Mouse (Mus musculus): Measurements from ENCODE around the gene Psmb8. TPM values are rescaled to one million over a fixed set of nuclear protein-coding genes. Genes with fewer than 3 reads are reported as not detected.

Gene Psmb8
- polyA plus RNA-seq, 2 experiments: 11.8 to 21.7 TPM

DNA sequence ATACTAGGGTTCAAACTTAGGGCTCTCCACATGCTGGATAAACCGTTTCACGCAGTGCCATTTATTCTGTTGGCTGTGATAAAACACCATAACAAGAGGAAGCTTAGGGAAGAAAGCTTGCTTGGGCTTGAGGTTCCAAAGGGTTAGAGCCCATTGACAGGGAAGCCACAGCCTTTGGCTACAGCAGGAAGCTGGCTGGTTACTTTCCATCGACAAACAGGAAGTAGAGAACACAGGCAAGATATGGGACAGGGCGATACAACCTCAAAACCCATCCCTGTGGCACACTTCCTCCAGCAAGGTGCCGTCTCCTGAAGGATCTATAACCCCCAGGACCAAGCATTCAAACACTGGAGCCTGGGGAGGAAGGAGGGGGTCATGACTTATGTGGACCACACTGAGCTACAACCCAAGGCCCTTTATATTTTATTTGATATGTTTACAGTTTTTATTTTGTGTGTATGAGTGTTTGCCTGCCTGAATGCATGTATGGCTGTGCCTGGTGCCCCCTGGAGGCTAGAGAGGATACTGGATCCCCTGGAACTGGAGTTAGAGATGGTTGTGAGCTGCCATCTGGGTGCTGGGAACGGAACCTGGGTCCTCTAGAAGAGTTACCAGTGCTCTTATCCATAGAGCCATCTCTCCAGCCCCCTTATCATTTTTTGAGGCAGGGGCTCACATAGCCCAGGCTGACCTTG, 32.3 kb upstream of the Psmb8 start:
- Histone ChIP-seq H3K27me3 (ENCODE audit: control insufficient read depth, insufficient read depth, low read length) (no peaks in the 10 kb centered on the region), H3K27ac (no peak overlapping the region), H3K4me2 (ENCODE audit: low read depth) (no peak overlapping the region), H3K9ac (replicated peaks) (no peak overlapping the region), H3K4me3 (ENCODE audit: insufficient read depth in 1 of 2, low read depth in 2 of 2, low read length in 2 of 2) (no peak overlapping the region), H3K9me3 (ENCODE audit: control insufficient read depth, low read length) (no peaks in the 10 kb centered on the region), H3K36me3 (replicated peaks; ENCODE audit: control insufficient read depth, insufficient read depth, low read depth) (no peaks in the 10 kb centered on the region), H3K4me1 (replicated peaks; ENCODE audit: control insufficient read depth in 2 of 2, insufficient read depth in 2 of 2, low read length in 1 of 2) (0 out of 4 replicates have a peak, but pooled peaks cover 0 to 2% of the 10 kb centered on the region in 2 experiments)
- peak; percentile 44; the same call in 1 of the 2 replicates for TF ChIP-seq CTCF (IDR thresholded peaks at IDR 0.05; ENCODE audit: low read depth)
- TF ChIP-seq EP300 (IDR thresholded peaks at IDR 0.05; ENCODE audit: low read depth): no peak
- DNase-seq (ENCODE audit: low read depth in 3 of 3, low spot score in 3 of 3) (no peak), ATAC-seq (ENCODE audit: insufficient read depth) (no peak)
- WGBS (ENCODE audit: insufficient replicate concordance): 23% methylated on average over 6 of the region's 6 CpGs

DNA sequence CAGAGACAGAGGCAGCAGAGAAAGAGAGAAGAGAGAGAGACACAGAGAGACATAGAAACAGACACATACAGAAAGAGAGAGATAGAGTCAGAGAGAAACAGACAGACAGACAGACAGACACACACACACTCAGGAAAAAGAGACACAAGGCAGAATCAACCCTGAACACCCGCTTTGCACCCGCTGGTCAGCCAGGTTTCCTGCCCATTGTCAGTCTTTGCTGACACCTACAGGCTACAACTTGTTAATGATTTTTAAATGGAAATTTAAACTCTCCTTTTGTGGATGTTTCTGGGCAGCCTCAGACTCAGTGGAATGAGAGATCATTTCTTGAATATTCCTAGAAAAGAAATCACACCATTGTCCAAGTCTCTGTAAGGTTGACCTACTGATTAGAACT, 28.2 kb upstream of the Psmb8 start:
- no peak overlapping the region for H3K4me3 ChIP-seq (ENCODE audit: insufficient read depth in 1 of 2, low read depth in 2 of 2, low read length in 2 of 2)
- no peaks in the 10 kb centered on the region for H3K27me3 ChIP-seq (ENCODE audit: control insufficient read depth, insufficient read depth, low read length)
- no peak for DNase-seq (ENCODE audit: low read depth in 3 of 3, low spot score in 3 of 3)
- H3K36me3 ChIP-seq (replicated peaks; ENCODE audit: control insufficient read depth, insufficient read depth, low read depth): no peaks in the 10 kb centered on the region
- 0% methylated on average over 2 of the region's 2 CpGs for WGBS (ENCODE audit: insufficient replicate concordance)
- TF ChIP-seq CTCF (IDR thresholded peaks at IDR 0.05; ENCODE audit: low read depth): peak; percentile 63
- no peak for TF ChIP-seq EP300 (IDR thresholded peaks at IDR 0.05; ENCODE audit: low read depth)
- H3K9me3 ChIP-seq (ENCODE audit: control insufficient read depth, low read length): no peaks in the 10 kb centered on the region
- no peak overlapping the region for H3K9ac ChIP-seq (replicated peaks)
- no peak for ATAC-seq (ENCODE audit: insufficient read depth)
- no peak overlapping the region for H3K27ac ChIP-seq
- H3K4me1 ChIP-seq (replicated peaks; ENCODE audit: control insufficient read depth in 2 of 2, insufficient read depth in 2 of 2, low read length in 1 of 2): 0 out of 4 replicates have a peak, but pooled peaks cover 0 to 2% of the 10 kb centered on the region in 2 experiments
- H3K4me2 ChIP-seq (ENCODE audit: low read depth): no peak overlapping the region

DNA sequence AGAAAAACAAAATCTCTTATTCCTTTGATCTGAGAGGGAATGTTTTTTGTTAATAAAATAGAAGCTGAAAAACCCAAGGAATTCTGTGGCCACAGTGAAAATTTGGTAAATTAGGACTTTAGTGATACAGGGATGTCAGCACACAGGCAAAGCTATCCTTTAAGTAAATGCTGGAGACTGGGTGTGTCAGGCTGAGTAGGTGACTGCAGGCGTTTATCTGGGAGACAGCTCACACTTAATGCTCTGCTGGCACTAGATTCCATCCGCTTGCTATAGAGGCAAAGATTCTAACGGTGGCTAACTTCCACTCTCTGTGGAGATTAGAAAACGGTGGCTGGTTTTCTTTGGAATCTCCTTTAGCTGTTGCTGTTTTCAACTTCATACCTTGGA, 27.0 kb upstream of the Psmb8 start:
- no peak for TF ChIP-seq EP300 (IDR thresholded peaks at IDR 0.05; ENCODE audit: low read depth)
- TF ChIP-seq CTCF (IDR thresholded peaks at IDR 0.05; ENCODE audit: low read depth): no peak
- Histone ChIP-seq H3K27ac (no peak overlapping the region), H3K36me3 (replicated peaks; ENCODE audit: control insufficient read depth, insufficient read depth, low read depth) (no peaks in the 10 kb centered on the region), H3K4me1 (replicated peaks; ENCODE audit: control insufficient read depth in 2 of 2, insufficient read depth in 2 of 2, low read length in 1 of 2) (no peaks in the 10 kb centered on the region), H3K4me3 (ENCODE audit: insufficient read depth in 1 of 2, low read depth in 2 of 2, low read length in 2 of 2) (no peak overlapping the region), H3K9ac (replicated peaks) (no peak overlapping the region), H3K4me2 (ENCODE audit: low read depth) (no peak overlapping the region), H3K9me3 (ENCODE audit: control insufficient read depth, low read length) (no peaks in the 10 kb centered on the region), H3K27me3 (ENCODE audit: control insufficient read depth, insufficient read depth, low read length) (no peaks in the 10 kb centered on the region)
- DNase-seq (ENCODE audit: low read depth in 3 of 3, low spot score in 3 of 3) (no peak), ATAC-seq (ENCODE audit: insufficient read depth) (no peak)
- WGBS (ENCODE audit: insufficient replicate concordance): 8% methylated on average over 4 of the region's 4 CpGs

DNA sequence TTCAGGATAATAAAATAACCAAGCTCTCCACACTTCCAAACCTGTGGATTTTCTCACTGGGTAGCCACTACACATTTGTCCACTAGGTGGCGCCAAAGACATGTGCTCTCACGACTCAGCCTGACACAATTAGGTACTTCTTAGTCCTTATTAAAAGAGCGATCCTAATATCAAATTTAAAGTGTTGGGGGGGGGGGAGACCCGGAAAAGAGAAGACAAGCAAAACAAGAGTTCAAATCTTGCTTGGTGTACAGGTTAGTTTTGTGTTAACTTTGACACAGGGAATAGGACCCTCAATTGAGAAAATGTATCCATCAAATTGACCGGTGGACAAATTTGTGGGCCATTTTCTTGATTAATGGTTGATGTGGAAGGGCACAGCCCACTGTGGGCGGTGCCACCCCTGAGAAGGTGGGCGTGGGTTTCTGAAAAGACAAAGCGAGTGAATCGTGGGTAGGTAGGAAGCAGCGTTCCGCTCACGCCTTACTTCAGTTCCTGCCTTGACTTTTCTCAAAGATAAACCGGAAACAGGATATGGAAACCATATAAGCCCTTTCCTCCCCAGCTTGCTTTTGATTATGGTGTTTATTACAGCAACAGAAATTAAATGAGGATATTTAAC, 26.5 kb upstream of the Psmb8 start:
- ATAC-seq (ENCODE audit: insufficient read depth): no peak
- no peaks in the 10 kb centered on the region for H3K27me3 ChIP-seq (ENCODE audit: control insufficient read depth, insufficient read depth, low read length)
- DNase-seq (ENCODE audit: low read depth in 3 of 3, low spot score in 3 of 3): peak; percentile 48 to 59 (median 49)
- H3K4me2 ChIP-seq (ENCODE audit: low read depth): peak overlapping the region; percentile 28
- H3K9me3 ChIP-seq (ENCODE audit: control insufficient read depth, low read length): no peaks in the 10 kb centered on the region
- TF ChIP-seq CTCF (IDR thresholded peaks at IDR 0.05; ENCODE audit: low read depth) (peak; percentile 90), EP300 (IDR thresholded peaks at IDR 0.05; ENCODE audit: low read depth) (no peak)
- H3K4me1 ChIP-seq (replicated peaks; ENCODE audit: control insufficient read depth in 2 of 2, insufficient read depth in 2 of 2, low read length in 1 of 2): no peaks in the 10 kb centered on the region
- H3K9ac ChIP-seq (replicated peaks): no peak overlapping the region
- H3K36me3 ChIP-seq (replicated peaks; ENCODE audit: control insufficient read depth, insufficient read depth, low read depth): no peaks in the 10 kb centered on the region
- H3K4me3 ChIP-seq (ENCODE audit: insufficient read depth in 1 of 2, low read depth in 2 of 2, low read length in 2 of 2): no peak overlapping the region
- no peak overlapping the region for H3K27ac ChIP-seq
- 11% methylated on average over 13 of the region's 13 CpGs for WGBS (ENCODE audit: insufficient replicate concordance)

DNA sequence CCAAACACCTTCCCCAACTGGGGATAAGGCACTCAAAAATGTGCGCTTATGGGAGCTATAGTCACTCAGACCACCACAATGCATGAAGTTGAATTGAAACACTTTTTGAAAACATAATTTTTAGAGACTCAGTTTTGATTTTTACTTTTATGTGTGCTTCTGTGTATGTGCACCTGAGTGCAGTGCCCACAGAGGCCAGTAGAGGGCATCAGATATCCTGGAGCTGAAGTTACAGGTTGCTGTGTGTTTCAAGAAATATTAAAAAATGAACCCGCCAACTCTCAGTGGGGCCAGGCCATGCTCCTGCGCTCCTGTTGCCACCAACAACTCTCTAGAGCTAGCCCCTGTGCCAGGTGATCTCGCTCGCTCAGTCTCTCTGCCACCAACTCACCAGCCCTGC, 25.0 kb upstream of the Psmb8 start:
- Histone ChIP-seq H3K9ac (replicated peaks) (no peak overlapping the region), H3K9me3 (ENCODE audit: control insufficient read depth, low read length) (no peaks in the 10 kb centered on the region; the same call in 1 of the 2 replicates), H3K27ac (no peak overlapping the region), H3K4me1 (replicated peaks; ENCODE audit: control insufficient read depth in 2 of 2, insufficient read depth in 2 of 2, low read length in 1 of 2) (no peaks in the 10 kb centered on the region), H3K4me2 (ENCODE audit: low read depth) (no peak overlapping the region), H3K27me3 (ENCODE audit: control insufficient read depth, insufficient read depth, low read length) (no peaks in the 10 kb centered on the region), H3K4me3 (ENCODE audit: insufficient read depth in 1 of 2, low read depth in 2 of 2, low read length in 2 of 2) (no peak overlapping the region), H3K36me3 (replicated peaks; ENCODE audit: control insufficient read depth, insufficient read depth, low read depth) (no peaks in the 10 kb centered on the region)
- ATAC-seq (ENCODE audit: insufficient read depth) (no peak), DNase-seq (ENCODE audit: low read depth in 3 of 3, low spot score in 3 of 3) (no peak)
- TF ChIP-seq EP300 (IDR thresholded peaks at IDR 0.05; ENCODE audit: low read depth) (no peak), CTCF (IDR thresholded peaks at IDR 0.05; ENCODE audit: low read depth) (peak; percentile 39; the same call in 1 of the 2 replicates)
- WGBS (ENCODE audit: insufficient replicate concordance): 77% methylated on average over 5 of the region's 5 CpGs

Data from liver, embryonic 14.5 days (tissue).